Comparison of ENCODE assay signal across 8 mouse cellular contexts in genomic region chr17:50508775-50509250, GRCm38 (mm10). TPM values are rescaled to one million over a fixed set of nuclear protein-coding genes. Genes with fewer than 3 reads are reported as not detected.
DNase-seq lines count a peak whose midpoint lies in the region; ATAC-seq and TF ChIP-seq lines count a peak whose summit lies in the region.

No protein-coding gene starts in this region.

- TF ChIP-seq CTCF in bone marrow, adult 2 months (IDR thresholded peaks at IDR 0.05; ENCODE audit: control insufficient read depth, insufficient read depth, low read length), result peak; percentile 40; the same call in 1 of the 2 replicates
- peak; percentile 53 for TF ChIP-seq CTCF in lung, embryonic 14.5 days (IDR thresholded peaks at IDR 0.05; ENCODE audit: low read depth)
- no peak for TF ChIP-seq CTCF in testis, adult 2 months (IDR thresholded peaks at IDR 0.05; ENCODE audit: control insufficient read depth, insufficient read depth, insufficient replicate concordance, low read depth, low read length)

- H3K9ac ChIP-seq in heart, embryonic 16.5 days (ENCODE audit: low read length), result peak overlapping the region; percentile 83
- peak overlapping the region; percentile 82 for H3K9ac ChIP-seq in lung, embryonic 14.5 days
- peak overlapping the region; percentile 85 for H3K9ac ChIP-seq in neural tube, embryonic 14.5 days (replicated peaks; ENCODE audit: low read depth, low read length)

- H3K9me3 ChIP-seq in erythroblast, embryonic 14.5 days (ENCODE audit: control insufficient read depth, low read length), result no peaks in the 10 kb centered on the region
- H3K9me3 ChIP-seq in heart, embryonic 16.5 days (replicated peaks; ENCODE audit: control insufficient read depth, low read length), result no peaks in the 10 kb centered on the region
- H3K9me3 ChIP-seq in lung, embryonic 14.5 days (ENCODE audit: low read depth, low read length), result no peaks in the 10 kb centered on the region
- H3K9me3 ChIP-seq in neural tube, embryonic 14.5 days (ENCODE audit: control insufficient read depth, low read length), result no peaks in the 10 kb centered on the region

- H3K4me3 ChIP-seq in bone marrow, adult 2 months (replicated peaks; ENCODE audit: control insufficient read depth, low read depth, low read length), result peak overlapping the region; percentile 69
- peak overlapping the region; percentile 82 for H3K4me3 ChIP-seq in erythroblast, embryonic 14.5 days (replicated peaks)
- H3K4me3 ChIP-seq in heart, embryonic 16.5 days (ENCODE audit: low read length), result peak overlapping the region; percentile 92
- H3K4me3 ChIP-seq in lung, embryonic 14.5 days (ENCODE audit: low read depth, low read length), result peak overlapping the region; percentile 75
- H3K4me3 ChIP-seq in neural tube, embryonic 14.5 days (ENCODE audit: low read depth, low read length), result peak overlapping the region; percentile 93
- H3K4me3 ChIP-seq in testis, adult 2 months (ENCODE audit: control insufficient read depth, low read depth, low read length), result peak overlapping the region; percentile 91

- H3K36me3 ChIP-seq in erythroblast, embryonic 14.5 days (ENCODE audit: control insufficient read depth), result no peaks in the 10 kb centered on the region; the same call in 1 of the 2 replicates
- no peaks in the 10 kb centered on the region for H3K36me3 ChIP-seq in heart, embryonic 16.5 days (ENCODE audit: control insufficient read depth, insufficient read depth)
- H3K36me3 ChIP-seq in lung, embryonic 14.5 days (ENCODE audit: insufficient read depth), result no peaks in the 10 kb centered on the region
- H3K36me3 ChIP-seq in neural tube, embryonic 14.5 days (ENCODE audit: control insufficient read depth, insufficient read depth, low read length), result no peaks in the 10 kb centered on the region
- H3K36me3 ChIP-seq in testis, adult 2 months (ENCODE audit: control insufficient read depth, insufficient read depth, low read length), result no peaks in the 10 kb centered on the region

- TF ChIP-seq POLR2A in bone marrow, adult 2 months (IDR thresholded peaks at IDR 0.05; ENCODE audit: borderline replicate concordance, control insufficient read depth, low read depth, low read length), result no peak
- no peak for TF ChIP-seq POLR2A in testis, adult 2 months (IDR thresholded peaks at IDR 0.05; ENCODE audit: control insufficient read depth, low read depth, low read length)

- H3K4me1 ChIP-seq in bone marrow, adult 2 months (ENCODE audit: control insufficient read depth, insufficient read depth, low read length), result peaks cover 6% of the 10 kb centered on the region
- peaks cover 29% of the 10 kb centered on the region for H3K4me1 ChIP-seq in erythroblast, embryonic 14.5 days (ENCODE audit: control insufficient read depth)
- peaks cover 11% of the 10 kb centered on the region for H3K4me1 ChIP-seq in heart, embryonic 16.5 days (ENCODE audit: control insufficient read depth, insufficient read depth, low read length)
- H3K4me1 ChIP-seq in lung, embryonic 14.5 days (ENCODE audit: insufficient read depth), result 0 out of 2 replicates have a peak, but pooled peaks cover 5% of the 10 kb centered on the region
- peaks cover 14% of the 10 kb centered on the region; the same call in 1 of the 2 replicates for H3K4me1 ChIP-seq in neural tube, embryonic 14.5 days (ENCODE audit: control insufficient read depth, insufficient read depth, low read length)
- H3K4me1 ChIP-seq in testis, adult 2 months (ENCODE audit: control insufficient read depth, insufficient read depth, low read length), result peaks cover 6% of the 10 kb centered on the region

- peak; percentile 81 for DNase-seq in CD4-positive, CD25-positive, alpha-beta regulatory T cell, adult 2 months (ENCODE audit: low read depth, low spot score)
- DNase-seq in kidney, postnatal 25 days, result peak; percentile 72 to 80
- DNase-seq in lung, embryonic 14.5 days, result peak; percentile 84

- H3K27me3 ChIP-seq in erythroblast, embryonic 14.5 days (ENCODE audit: control insufficient read depth), result peaks cover 30% of the 10 kb centered on the region
- no peaks in the 10 kb centered on the region for H3K27me3 ChIP-seq in heart, embryonic 16.5 days (ENCODE audit: control insufficient read depth, insufficient read depth, low read length)
- H3K27me3 ChIP-seq in lung, embryonic 14.5 days (ENCODE audit: insufficient read depth, low read length), result no peaks in the 10 kb centered on the region
- H3K27me3 ChIP-seq in neural tube, embryonic 14.5 days (ENCODE audit: control insufficient read depth, insufficient read depth, low read length), result no peaks in the 10 kb centered on the region; the same call in 1 of the 2 replicates
- no peaks in the 10 kb centered on the region for H3K27me3 ChIP-seq in testis, adult 2 months (ENCODE audit: control insufficient read depth, insufficient read depth, low read length)

- peak overlapping the region; percentile 67 for H3K4me2 ChIP-seq in heart, embryonic 16.5 days (ENCODE audit: low read depth, low read length)
- peak overlapping the region; percentile 62 for H3K4me2 ChIP-seq in lung, embryonic 14.5 days
- H3K4me2 ChIP-seq in neural tube, embryonic 14.5 days (ENCODE audit: low read depth, low read length), result peak overlapping the region; percentile 67

- peak; percentile 84 for ATAC-seq in heart, embryonic 16.5 days (replicated peaks; ENCODE audit: extremely low read depth, insufficient read depth, low FRiP score)
- ATAC-seq in lung, embryonic 14.5 days (ENCODE audit: insufficient read depth), result peak; percentile 89
- ATAC-seq in neural tube, embryonic 14.5 days (ENCODE audit: low read depth), result peak; percentile 88

- under 1% methylated on average over 68 of the region's 72 CpGs for WGBS in bone marrow, adult 2 months
- under 1% methylated on average over 42 of the region's 72 CpGs for WGBS in heart, embryonic 16.5 days
- WGBS in lung, embryonic 14.5 days, result 0% methylated on average over 48 of the region's 72 CpGs
- WGBS in neural tube, embryonic 14.5 days, result 1% methylated on average over 38 of the region's 72 CpGs

- peak overlapping the region; percentile 95 for H3K27ac ChIP-seq in bone marrow, adult 2 months (ENCODE audit: control insufficient read depth, insufficient read depth, low read depth, low read length, poor library complexity)
- H3K27ac ChIP-seq in heart, embryonic 16.5 days (ENCODE audit: low read length), result peak overlapping the region; percentile 75
- peak overlapping the region; percentile 81; the same call in 1 of the 2 replicates for H3K27ac ChIP-seq in lung, embryonic 14.5 days (ENCODE audit: low read depth)
- H3K27ac ChIP-seq in neural tube, embryonic 14.5 days (ENCODE audit: low read depth, low read length), result peak overlapping the region; percentile 85
- H3K27ac ChIP-seq in testis, adult 2 months (ENCODE audit: control insufficient read depth, insufficient read depth, low read depth, low read length), result peak overlapping the region; percentile 56; the same call in 1 of the 2 replicates

RNA-seq across cellular contexts. Expression of gene Plcl2, which starts 0.4 kb away (rescaled TPM):
- polyA plus RNA-seq in bone marrow, adult 2 months (2011; ENCODE audit: insufficient read depth, insufficient read length, low replicate concordance, missing spikeins), result 29.5 and 33.4 TPM in 2 replicates
- 0.24 and 0.33 TPM in 2 replicates for polyA plus RNA-seq in erythroblast, embryonic 14.5 days (2012)
- 3.6 and 3.9 TPM in 2 replicates for polyA plus RNA-seq in heart, embryonic 16.5 days (2015; fragmentation: Nextera tagmentation; extraction: Ambion mirVana)
- polyA plus RNA-seq in lung, embryonic 14.5 days (2014; fragmentation: Nextera tagmentation; extraction: Ambion mirVana), result 4.8 and 5.6 TPM in 2 replicates
- polyA plus RNA-seq in neural tube, embryonic 14.5 days (2014; fragmentation: Nextera tagmentation; extraction: Ambion mirVana), result 13.6 and 13.9 TPM in 2 replicates
- polyA plus RNA-seq in testis, adult 2 months (2012; rRNA removed), result 0.73 and 0.95 TPM in 2 replicates

Comparison
In these comparisons a context has a peak if more than half of its experiments do, and no peak if none do; other contexts are left out.
1. Peak in every context shown above with its lines: DNase-seq, ATAC-seq, H3K4me3 ChIP-seq and H3K27ac ChIP-seq.